Mouse (Mus musculus) megakaryocyte progenitor cell, adult 5-6 weeks (primary cell): ENCODE data around the gene Gm10974. TPM values are rescaled to one million over a fixed set of nuclear protein-coding genes. Genes with fewer than 3 reads are reported as not detected.

Experiments used
- ATAC-seq: replicated peaks from 2 replicates; pipeline ENCODE4 v1.8.0; 2016; ENCODE audit warnings: mild to moderate bottlenecking, moderate TSS enrichment, inconsistent platforms; ENCODE audit not compliant: poor library complexity
- total RNA-seq, 2 experiments: library from RNA; stranded (forward) in 1 of 2; stranded (reverse) in 1 of 2; fragments of 157-497, 149-512 nt in 1 of 2; fragments of 200-1000 nt in 1 of 2; gene quantifications; 2 replicates each; pipeline versions ENCODE4 v1.2.3 to v1.2.4; 2015 to 2017

Gene Gm10974
- total RNA-seq, 2 experiments from 2014 or later: not detected

- ATAC-seq: no peak
Observed at GRCm38 (mm10) chr7:66358461-66358860, 7.2 kb upstream of the Gm10974 start.

DNA sequence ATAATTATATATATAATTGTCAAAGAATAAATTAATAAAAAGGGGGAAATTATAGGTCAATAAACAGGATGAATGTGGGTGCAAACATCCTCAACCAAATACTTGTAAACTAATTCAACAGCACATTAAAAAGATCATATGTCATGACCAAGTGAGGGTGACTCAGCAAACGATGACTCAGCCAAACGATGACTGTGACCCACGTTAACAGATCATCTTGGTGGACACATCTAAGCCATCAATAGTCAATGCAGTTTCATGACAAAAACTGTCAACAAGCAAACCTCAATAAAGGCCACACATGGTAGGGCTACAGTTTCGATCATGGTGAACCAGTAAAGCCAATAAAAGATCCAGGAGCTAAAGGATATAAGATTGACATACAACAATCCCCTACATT, 6.7 kb upstream of the Gm10974 start:
- no peak for ATAC-seq

DNA sequence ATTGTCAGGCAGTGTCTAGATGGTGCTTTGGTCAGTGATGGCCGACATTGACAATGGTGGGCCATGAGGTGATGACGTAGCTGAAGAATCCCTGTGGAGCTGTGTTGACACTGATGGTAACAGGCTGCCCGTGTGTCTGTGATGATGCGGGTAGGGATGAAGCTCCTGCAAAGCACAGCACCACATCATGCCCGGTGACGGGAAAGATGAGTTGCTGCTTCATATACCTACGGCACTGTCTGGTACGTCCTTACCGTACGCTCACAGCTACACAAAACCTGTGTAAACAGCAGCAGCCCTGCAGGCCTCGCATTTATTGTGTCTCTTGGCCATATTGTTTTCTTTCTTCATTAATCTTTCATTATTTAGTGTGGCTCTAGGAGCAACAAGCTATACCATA, 1.2 kb upstream of the Gm10974 start:
- no peak for ATAC-seq

GRCm38 (mm10) chr7:66365411-66365810, 294 bp upstream of the Gm10974 start:
- no peak for ATAC-seq

GRCm38 (mm10) chr7:66369071-66369933, 3.6 kb downstream of the Gm10974 start:
- ATAC-seq: no peak

GRCm38 (mm10) chr7:66369934-66370445, 4.3 kb downstream of the Gm10974 start:
- ATAC-seq: no peak

GRCm38 (mm10) chr7:66370970-66371369, 5.3 kb downstream of the Gm10974 start:
- no peak for ATAC-seq

GRCm38 (mm10) chr7:66373391-66373790, 7.7 kb downstream of the Gm10974 start:
- ATAC-seq: no peak

GRCm38 (mm10) chr7:66375736-66376135, 10.0 kb downstream of the Gm10974 start:
- no peak for ATAC-seq

DNA sequence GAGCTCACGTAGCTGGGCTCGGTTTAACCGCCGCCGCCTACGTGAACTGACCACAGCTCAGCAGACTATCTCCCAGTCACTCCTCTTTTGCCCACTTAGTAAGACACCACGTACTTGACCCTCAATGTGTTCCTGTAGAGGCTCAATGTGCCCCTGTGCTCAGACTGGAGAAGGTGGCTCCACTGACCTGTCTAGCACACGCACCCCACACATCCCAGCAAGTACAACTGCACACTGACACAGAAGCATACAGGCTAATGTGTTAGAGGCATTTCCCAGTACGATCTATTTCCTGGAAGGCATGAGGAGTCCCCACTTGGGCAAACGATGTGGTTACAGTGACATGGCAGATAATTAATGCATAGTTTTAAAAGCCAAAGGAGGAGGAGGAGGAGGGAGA, 10.9 kb downstream of the Gm10974 start:
- ATAC-seq: 0 out of 2 replicates have a peak, but pooled peaks have one; percentile 23

DNA sequence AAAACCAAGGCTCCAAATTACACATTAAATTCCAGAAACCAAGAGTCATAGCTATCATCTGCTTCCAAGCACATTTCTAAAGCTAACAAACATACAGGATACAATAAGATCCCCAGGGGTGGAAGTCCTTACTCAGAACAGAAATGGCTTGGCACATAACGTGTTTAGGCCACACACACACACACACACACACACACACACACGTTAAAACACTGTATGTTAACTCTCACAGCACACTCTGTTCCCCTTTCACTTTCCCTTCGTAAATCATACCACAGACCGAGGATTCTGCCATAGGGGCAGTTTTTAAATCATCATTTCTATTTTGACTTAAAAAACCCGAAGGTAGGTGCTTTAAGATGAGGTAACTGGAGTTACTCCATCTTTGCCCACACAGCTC, 18.5 kb downstream of the Gm10974 start:
- ATAC-seq: peak; percentile 51

DNA sequence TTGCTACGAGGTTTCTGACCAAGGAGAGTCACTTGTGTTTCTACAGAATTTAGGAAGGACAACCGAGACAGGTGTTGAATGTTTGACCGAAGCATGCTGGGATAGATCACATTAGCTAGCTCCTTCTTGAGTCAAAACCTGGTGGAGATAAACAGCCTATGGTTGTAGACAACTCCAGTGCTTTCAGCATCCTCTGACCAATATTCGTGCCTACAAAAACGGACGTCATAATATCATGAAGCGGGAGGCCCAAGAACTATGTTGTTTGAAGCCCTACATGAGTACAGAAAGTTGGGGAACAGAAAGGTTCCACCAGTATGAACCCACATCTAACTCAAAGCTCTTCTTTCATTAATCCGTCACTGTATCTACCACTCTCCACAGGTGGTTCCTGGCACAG, 19.2 kb downstream of the Gm10974 start:
- ATAC-seq: no peak

- ATAC-seq: 0 out of 2 replicates have a peak, but pooled peaks have one; percentile 8
Observed at GRCm38 (mm10) chr7:66385826-66386225, 20.1 kb downstream of the Gm10974 start.

- ATAC-seq: no peak
Observed at GRCm38 (mm10) chr7:66386411-66386810, 20.7 kb downstream of the Gm10974 start.

GRCm38 (mm10) chr7:66387419-66387812, 21.7 kb downstream of the Gm10974 start:
- no peak for ATAC-seq

- peak; percentile 67 for ATAC-seq
Observed at GRCm38 (mm10) chr7:66387813-66388521, 22.3 kb downstream of the Gm10974 start, which contains the start of gene Lrrk1. Lrrk1 (minus strand) TSS chr7:66388350.

GRCm38 (mm10) chr7:66388621-66389532, 23.2 kb downstream of the Gm10974 start:
- ATAC-seq: peak; percentile 84

- ATAC-seq: no peak
Observed at GRCm38 (mm10) chr7:66397288-66397687, 31.6 kb downstream of the Gm10974 start.

- no peak for ATAC-seq
Observed at GRCm38 (mm10) chr7:66401605-66402004, 35.9 kb downstream of the Gm10974 start.

GRCm38 (mm10) chr7:66402876-66403275, 37.2 kb downstream of the Gm10974 start:
- no peak for ATAC-seq

DNA sequence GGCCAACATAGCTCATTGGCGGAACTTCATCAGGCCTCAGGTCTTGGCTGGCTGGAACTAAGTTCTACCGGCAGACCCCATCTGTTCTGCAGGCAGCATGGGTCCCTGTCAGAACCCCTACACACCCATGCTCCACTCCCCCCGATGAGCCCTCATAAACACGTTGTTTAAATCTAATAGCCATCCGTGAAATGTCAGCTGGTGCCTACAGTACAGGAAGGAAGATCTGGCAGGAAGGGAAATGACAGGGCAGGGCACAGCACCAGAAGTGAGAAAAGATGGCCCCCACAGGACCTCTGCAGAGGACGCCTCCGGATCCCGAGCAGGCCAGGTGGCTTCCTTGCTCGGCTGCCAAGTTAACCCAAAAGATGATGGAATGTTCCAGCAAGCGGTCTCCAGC, 38.4 kb downstream of the Gm10974 start:
- peak; percentile 45 for ATAC-seq
